Mouse (Mus musculus) adrenal gland (tissue): Measurements from ENCODE around the gene Wdhd1.

Experiments used
- intact Hi-C: fragments of 180-260 bp; cut with DNase I; formaldehyde crosslinking; loops from one replicate; pipeline ENCODE4 v1.15.1; 2025

The Wdhd1 gene

DNA sequence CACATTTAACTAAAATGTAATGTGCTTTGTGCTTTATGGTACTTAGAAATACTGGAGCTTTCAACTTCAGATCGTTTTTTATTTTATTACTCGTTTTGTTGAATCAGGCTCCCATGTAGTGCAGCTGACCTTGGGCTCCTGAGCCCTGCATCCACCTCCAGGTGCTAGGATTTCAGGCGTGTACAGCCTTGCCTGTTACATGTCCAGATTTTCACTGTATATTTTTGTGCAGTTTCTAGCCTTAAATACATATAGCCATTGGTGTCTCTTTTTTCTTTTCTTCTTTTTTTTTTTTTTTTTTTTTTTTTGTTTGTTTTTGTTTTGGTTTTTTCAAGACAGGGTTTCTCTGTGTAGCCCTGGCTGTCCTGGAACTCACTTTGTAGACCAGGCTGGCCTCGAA lies 4.9 kb upstream of the Wdhd1 start:
- intact Hi-C loops, result no loop called here

- intact Hi-C loops, result no loop called here
Measured at GRCm38 (mm10) chr14:47279058-47279457, 2.4 kb upstream of the Wdhd1 start.

- intact Hi-C loops, result no loop called here
Measured at GRCm38 (mm10) chr14:47276036-47276603, 537 bp downstream of the Wdhd1 start.

- intact Hi-C loops, result no loop called here
Measured at GRCm38 (mm10) chr14:47275417-47275816, 1.2 kb downstream of the Wdhd1 start.

DNA sequence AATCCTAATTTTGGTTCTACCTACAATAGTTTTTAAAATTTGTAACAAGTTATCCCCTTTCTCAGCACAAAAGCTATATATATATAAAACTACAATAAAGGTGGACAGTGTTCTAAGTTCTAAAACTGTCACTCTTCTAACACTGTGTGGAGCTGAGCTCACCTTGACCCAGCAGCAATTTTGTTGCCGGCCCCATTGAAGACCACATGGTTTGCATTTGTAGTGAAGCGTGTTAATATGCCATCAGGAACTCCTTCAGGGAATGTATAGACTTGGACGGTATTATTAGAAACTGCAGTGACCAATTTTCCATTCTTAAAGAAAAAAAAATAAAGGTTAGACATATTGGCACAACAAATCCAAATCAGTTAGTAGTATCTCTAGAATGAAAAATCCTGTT lies 2.9 kb downstream of the Wdhd1 start:
- intact Hi-C loops, result no loop called here

- intact Hi-C loops, result no loop called here
Measured at GRCm38 (mm10) chr14:47269706-47270105, 7.0 kb downstream of the Wdhd1 start.

DNA sequence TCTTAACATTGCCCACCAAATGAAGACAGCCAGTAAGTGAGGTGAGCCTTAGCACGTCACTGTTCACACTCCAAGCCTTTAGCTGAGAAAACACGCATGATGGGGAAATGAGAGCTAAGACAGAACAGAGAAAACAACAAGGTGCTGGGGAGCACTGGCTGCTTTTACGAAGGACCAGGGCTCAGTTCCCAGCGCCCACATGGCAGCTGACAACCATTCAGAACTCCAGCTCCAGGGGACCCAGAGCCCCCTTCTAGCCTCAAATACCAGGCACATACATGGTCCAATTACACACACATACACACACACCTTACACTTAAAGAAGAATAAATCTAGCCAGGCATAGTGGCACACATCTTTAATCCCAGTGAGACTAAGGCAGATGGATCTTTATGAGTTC lies 7.6 kb downstream of the Wdhd1 start:
- intact Hi-C loops, result no loop called here

GRCm38 (mm10) chr14:47265829-47266228 lies 10.8 kb downstream of the Wdhd1 start:
- intact Hi-C loops, result no loop called here

DNA sequence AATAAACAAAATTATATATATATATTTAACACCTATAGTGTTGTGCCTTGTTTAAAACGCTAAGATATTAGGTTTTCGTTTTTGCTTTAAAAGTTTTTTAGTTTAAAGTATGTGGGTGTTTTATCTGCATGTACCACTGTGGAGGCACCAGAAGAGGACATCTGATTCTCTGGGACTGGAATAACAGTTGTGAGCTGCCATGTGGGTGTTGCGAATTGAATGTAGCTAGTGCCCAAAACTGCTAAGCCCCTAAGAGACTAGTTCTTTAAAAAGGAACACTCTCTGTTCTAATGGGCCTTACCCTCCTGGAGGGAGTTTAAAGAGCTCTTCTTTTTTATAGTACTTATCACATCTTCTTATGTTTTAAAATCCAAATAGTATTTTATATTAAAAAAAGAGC lies 11.8 kb downstream of the Wdhd1 start:
- intact Hi-C loops, result no loop called here

GRCm38 (mm10) chr14:47249839-47250238 lies 26.8 kb downstream of the Wdhd1 start:
- intact Hi-C loops, result loop anchor here (5.0 to 10.0 kb wide), 3 partner anchors 163 to 368 kb away; partner anchors contain the start of gene Samd4

DNA sequence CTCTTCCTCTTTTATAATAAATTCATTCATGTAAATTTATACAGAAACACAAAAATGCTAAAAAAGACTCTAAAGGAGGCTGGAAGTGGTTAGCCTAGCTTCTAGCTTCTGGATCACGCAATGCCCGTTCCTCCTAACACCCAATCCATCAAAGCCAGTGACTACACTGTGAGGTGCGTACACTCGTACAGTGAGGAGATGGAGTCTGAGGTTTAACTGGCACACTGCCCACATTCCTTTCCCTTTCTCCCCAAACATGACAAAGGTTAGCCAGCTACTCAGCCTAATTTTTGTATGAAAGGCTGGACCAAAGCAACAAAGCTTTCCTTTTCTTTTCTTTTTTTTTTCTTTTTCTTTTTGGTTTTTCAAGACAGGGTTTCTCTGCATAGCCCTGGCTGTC lies 33.9 kb downstream of the Wdhd1 start:
- intact Hi-C loops, result no loop called here

- intact Hi-C loops, result no loop called here
Measured at GRCm38 (mm10) chr14:47241046-47241445, 35.6 kb downstream of the Wdhd1 start.

DNA sequence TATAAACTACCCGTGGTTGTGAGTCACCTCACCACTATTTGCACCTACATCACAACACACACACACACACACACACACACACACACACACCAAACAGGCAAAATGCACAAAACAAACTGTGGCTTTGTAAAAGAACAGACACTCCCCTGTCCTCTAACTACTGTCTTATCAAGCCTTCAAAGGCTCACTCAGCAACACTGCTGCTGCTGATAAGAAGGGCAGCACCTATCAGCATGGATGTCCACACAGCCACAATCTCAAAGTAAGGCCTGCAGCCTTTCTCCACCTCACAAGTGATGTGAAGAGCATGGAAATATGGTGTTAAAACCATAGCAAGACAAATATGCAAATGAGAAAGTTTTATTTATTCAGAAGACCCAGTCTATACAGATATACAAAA lies 36.1 kb downstream of the Wdhd1 start:
- intact Hi-C loops, result no loop called here

DNA sequence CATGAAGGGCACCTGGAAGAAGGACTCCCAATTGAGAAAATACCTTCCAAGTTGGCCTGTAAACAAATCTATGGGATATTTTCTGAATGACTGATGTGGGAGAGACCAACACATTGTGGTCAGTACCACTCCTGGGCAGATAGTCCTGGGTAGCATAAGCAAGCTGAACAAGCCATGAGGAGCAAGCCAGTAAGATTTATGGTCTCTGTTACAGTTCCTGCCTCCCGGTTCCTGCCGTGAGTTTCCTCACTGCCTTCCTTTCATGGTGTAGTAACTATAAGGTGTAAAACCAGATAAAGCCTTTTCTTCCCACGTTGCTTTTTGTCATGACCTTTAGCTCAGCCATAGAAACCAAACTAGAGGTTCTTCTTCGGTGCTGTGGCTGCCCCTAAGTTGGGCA lies 39.4 kb downstream of the Wdhd1 start:
- intact Hi-C loops, result no loop called here

DNA sequence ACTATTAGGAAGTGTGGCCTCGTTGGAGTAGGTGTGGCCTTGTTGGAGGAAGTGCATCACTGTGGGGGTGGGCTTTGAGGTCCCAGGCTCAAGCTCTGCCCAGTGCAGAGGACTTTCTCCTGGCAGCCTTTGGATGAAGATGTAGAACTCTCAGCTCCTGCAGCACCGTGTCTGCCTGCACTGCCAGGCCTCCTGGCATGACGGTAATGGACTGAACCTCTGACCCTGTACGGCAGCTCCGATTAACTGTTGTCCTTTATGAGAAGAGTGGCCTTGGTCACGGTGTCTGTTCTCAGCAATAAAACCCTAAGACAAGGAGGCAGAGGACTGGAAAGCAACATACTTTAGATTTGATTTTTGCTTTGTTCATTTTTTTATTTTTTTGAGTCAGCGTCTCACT lies 40.2 kb downstream of the Wdhd1 start:
- intact Hi-C loops, result no loop called here

DNA sequence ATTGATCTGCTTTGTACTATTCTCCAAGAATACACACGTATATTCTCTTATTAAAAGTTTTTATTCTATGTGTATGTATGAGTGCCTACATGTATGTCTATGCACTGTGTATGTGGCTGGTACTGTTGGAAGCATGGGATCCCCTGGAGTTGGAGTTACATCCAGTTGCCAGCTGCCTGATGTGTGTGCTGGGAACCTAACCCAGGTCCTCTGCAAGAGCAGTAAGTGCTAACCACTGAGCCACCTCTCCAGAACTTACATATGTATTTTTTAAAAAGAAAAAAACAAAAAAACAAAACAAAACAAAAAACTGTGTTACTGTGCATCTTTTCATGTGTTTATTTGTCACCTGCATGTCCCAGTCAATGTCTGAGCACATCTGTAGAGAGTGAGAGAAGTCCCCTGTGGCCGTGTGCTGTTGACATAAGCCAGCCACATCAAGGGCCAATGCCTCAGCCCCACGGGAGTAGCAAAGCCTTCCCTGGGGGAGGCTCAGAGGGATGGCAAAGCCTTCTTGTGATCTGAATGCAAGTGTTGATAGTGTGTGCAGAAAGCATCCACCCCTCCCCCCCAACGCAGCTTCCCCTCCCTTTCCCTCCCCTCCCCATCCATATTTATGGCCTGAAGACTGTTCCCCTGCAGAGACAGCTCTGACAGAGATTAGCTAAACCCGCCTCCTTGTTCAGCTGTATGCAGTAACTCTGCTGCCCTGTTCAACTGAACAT lies 42.0 kb downstream of the Wdhd1 start:
- intact Hi-C loops, result no loop called here

GRCm38 (mm10) chr14:47234032-47234431 lies 42.6 kb downstream of the Wdhd1 start:
- intact Hi-C loops, result no loop called here

DNA sequence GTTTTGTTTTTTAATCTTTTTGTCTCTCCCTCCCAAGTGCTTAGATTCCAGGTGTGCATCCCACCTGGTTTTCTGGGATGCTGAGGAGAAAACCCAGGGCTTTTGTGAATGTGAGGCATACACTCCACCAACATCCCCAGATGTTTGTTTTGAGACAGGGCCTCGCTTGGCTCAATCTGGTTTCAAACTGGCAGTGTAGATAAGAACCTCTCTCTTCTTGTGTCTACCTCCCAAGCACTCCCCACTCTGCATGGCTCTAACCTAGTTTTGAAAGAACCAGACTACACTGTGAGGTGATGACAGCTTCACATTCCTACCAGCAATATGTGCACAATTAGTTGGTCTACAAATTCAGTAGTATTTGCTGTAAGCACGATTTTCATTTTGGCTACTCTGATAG lies 43.1 kb downstream of the Wdhd1 start:
- intact Hi-C loops, result no loop called here

- intact Hi-C loops, result no loop called here
Measured at GRCm38 (mm10) chr14:47229796-47230376, 46.8 kb downstream of the Wdhd1 start.

DNA sequence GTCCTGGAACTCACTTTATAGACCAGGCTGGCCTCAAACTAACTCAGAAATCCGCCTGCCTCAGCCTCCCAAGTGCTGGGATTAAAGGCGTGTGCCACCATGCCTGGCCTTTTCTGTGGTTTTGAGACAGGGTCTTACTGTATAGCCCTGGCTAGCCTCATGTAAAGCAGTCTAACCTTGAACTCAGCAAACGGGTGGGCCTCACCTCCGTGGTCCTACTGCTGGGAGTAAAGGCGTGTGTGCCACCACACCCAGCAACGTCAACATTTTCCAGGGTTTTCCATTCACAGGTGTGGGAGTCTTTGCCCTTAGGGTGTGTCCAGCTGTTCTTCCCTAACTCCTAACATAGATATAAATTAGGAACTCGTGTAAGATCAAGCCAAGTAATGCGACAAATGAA lies 50.7 kb downstream of the Wdhd1 start:
- intact Hi-C loops, result no loop called here

DNA sequence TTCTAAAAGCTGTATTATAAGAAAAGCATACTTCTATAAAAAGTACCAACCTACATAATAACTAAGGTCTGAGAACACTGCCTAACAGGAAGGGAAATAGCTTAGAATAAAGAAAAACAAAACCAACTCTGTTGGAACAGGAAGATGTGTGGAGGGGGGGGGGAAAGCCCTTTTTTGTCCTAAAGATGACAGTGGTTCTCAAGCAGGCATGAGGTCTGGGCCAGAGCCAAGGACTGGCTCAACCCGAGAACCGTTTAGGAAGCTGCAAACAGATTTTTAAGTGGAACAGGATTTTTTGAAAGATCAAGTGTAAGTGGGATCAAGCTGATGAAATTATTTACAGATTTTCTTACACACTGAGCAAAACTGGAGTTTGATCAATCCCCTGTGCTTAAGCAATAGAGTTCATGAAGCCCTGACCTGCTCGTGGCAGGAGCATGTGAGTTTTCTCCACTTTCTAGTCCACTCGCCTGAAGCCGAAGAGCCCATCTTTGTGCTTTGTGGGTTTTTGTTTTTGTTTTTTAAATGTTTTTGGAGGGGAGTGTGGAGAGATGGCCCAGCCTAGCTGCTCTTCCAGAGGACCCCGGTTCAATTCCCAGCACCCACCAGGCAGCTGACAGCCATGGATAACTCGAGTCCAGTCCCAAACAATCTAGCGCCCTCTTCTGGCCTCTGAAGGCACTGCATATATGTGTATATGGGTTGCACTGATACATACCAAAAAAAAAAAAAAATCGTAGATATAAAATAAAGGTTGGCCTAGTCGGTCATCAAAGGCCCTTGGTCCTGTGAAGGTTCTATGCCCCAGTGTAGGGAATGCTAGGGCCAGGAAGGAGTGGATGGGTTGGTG lies 52.0 kb downstream of the Wdhd1 start:
- intact Hi-C loops, result no loop called here
